Mouse (Mus musculus): ENCODE results near the gene Arl6. TPM values are rescaled to one million over a fixed set of nuclear protein-coding genes. Genes with fewer than 3 reads are reported as not detected.

Arl6 gene
- total and polyA plus RNA-seq, 2 experiments from 2014 or later: 8.7 to 18.2 TPM

DNA sequence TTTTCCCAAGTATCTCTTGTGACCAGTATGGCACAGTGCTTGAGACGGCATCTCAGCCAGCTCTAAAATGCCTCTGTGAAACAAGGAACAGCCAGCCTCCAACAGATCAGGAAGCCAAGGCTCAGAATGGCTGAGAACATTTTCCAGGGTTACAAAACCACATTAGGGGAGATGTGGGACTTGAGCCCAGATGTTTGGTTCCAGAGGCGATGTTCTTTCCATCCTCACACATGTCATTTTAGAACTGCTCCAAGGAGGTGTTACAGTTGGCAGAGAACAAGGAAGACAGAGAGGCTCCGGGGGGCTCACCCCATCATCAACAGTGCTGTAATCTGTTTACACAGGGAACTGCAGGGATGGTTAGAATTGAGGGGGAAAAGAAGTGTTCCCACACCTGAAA, 66.5 kb downstream of the Arl6 start:
- 47% methylated on average over 3 of the region's 3 CpGs for WGBS
- no peaks in the 10 kb centered on the region for H3K27me3 ChIP-seq (ENCODE audit: control insufficient read depth, insufficient read depth, low read length)
- no peak for DNase-seq (ENCODE audit: low spot score)
- no peak overlapping the region for H3K9ac ChIP-seq (replicated peaks; ENCODE audit: low read depth, low read length)
- 0 out of 2 replicates have a peak overlapping the region, but pooled peaks have one; percentile 28 for H3K27ac ChIP-seq (ENCODE audit: low read depth)
- TF ChIP-seq EP300 (IDR thresholded peaks at IDR 0.05; ENCODE audit: low read depth) (no peak), CTCF (IDR thresholded peaks at IDR 0.05; ENCODE audit: low read depth) (no peak)
- ATAC-seq (ENCODE audit: insufficient read depth, low read depth): no peak
- no peak overlapping the region for H3K4me2 ChIP-seq (ENCODE audit: low read depth, low read length)
- H3K4me3 ChIP-seq (ENCODE audit: low read depth, low read length): no peak overlapping the region
- peaks cover 24% of the 10 kb centered on the region for H3K4me1 ChIP-seq (ENCODE audit: control insufficient read depth, insufficient read depth)
- H3K36me3 ChIP-seq (replicated peaks; ENCODE audit: control insufficient read depth, insufficient read depth, low read length): peaks cover 20% of the 10 kb centered on the region
- no peaks in the 10 kb centered on the region for H3K9me3 ChIP-seq (replicated peaks; ENCODE audit: control insufficient read depth, low read length)

- Histone ChIP-seq H3K9me3 (replicated peaks; ENCODE audit: control insufficient read depth, low read length) (no peaks in the 10 kb centered on the region), H3K36me3 (replicated peaks; ENCODE audit: control insufficient read depth, insufficient read depth, low read length) (peaks cover 8% of the 10 kb centered on the region), H3K27me3 (ENCODE audit: control insufficient read depth, insufficient read depth, low read length) (no peaks in the 10 kb centered on the region), H3K27ac (ENCODE audit: low read depth) (no peak overlapping the region), H3K9ac (replicated peaks; ENCODE audit: low read depth, low read length) (no peak overlapping the region), H3K4me1 (ENCODE audit: control insufficient read depth, insufficient read depth) (peaks cover 38% of the 10 kb centered on the region), H3K4me3 (ENCODE audit: low read depth, low read length) (no peak overlapping the region), H3K4me2 (ENCODE audit: low read depth, low read length) (no peak overlapping the region)
- no peak for TF ChIP-seq EP300 (IDR thresholded peaks at IDR 0.05; ENCODE audit: low read depth)
- DNase-seq (ENCODE audit: low spot score) (no peak), ATAC-seq (ENCODE audit: insufficient read depth, low read depth) (no peak)
- WGBS: 91% methylated on average over 8 of the region's 8 CpGs
Measured at GRCm38 (mm10) chr16:59570807-59571206, 68.4 kb downstream of the Arl6 start.

- DNase-seq (ENCODE audit: low spot score) (peak; percentile 36), ATAC-seq (ENCODE audit: insufficient read depth, low read depth) (peak; percentile 57)
- Histone ChIP-seq H3K36me3 (replicated peaks; ENCODE audit: control insufficient read depth, insufficient read depth, low read length) (no peaks in the 10 kb centered on the region; the same call in 1 of the 2 replicates), H3K4me2 (ENCODE audit: low read depth, low read length) (no peak overlapping the region), H3K9ac (replicated peaks; ENCODE audit: low read depth, low read length) (no peak overlapping the region), H3K9me3 (replicated peaks; ENCODE audit: control insufficient read depth, low read length) (no peaks in the 10 kb centered on the region), H3K4me1 (ENCODE audit: control insufficient read depth, insufficient read depth) (peaks cover 39% of the 10 kb centered on the region), H3K27me3 (ENCODE audit: control insufficient read depth, insufficient read depth, low read length) (no peaks in the 10 kb centered on the region), H3K4me3 (ENCODE audit: low read depth, low read length) (no peak overlapping the region), H3K27ac (ENCODE audit: low read depth) (no peak overlapping the region; the same call in 1 of the 2 replicates)
- 46% methylated on average over 8 of the region's 8 CpGs for WGBS
- no peak for TF ChIP-seq EP300 (IDR thresholded peaks at IDR 0.05; ENCODE audit: low read depth)
- TF ChIP-seq CTCF (IDR thresholded peaks at IDR 0.05; ENCODE audit: low read depth): no peak
Measured at GRCm38 (mm10) chr16:59569837-59570236, 69.4 kb downstream of the Arl6 start.

- no peak for DNase-seq (ENCODE audit: low spot score)
Measured at GRCm38 (mm10) chr16:59567721-59568381, 71.3 kb downstream of the Arl6 start.

GRCm38 (mm10) chr16:59566437-59566836, 72.8 kb downstream of the Arl6 start:
- H3K4me2 ChIP-seq (ENCODE audit: low read depth, low read length): peak overlapping the region; percentile 29; the same call in 1 of the 2 replicates
- peak; percentile 83 for ATAC-seq (ENCODE audit: insufficient read depth, low read depth)
- no peaks in the 10 kb centered on the region for H3K27me3 ChIP-seq (ENCODE audit: control insufficient read depth, insufficient read depth, low read length)
- WGBS: 34% methylated on average over 4 of the region's 4 CpGs
- peak; percentile 75 for DNase-seq (ENCODE audit: low spot score)
- H3K27ac ChIP-seq (ENCODE audit: low read depth): peak overlapping the region; percentile 57
- H3K36me3 ChIP-seq (replicated peaks; ENCODE audit: control insufficient read depth, insufficient read depth, low read length): peaks cover 4% of the 10 kb centered on the region
- no peak overlapping the region for H3K9ac ChIP-seq (replicated peaks; ENCODE audit: low read depth, low read length)
- no peaks in the 10 kb centered on the region for H3K9me3 ChIP-seq (replicated peaks; ENCODE audit: control insufficient read depth, low read length)
- peaks cover 39% of the 10 kb centered on the region for H3K4me1 ChIP-seq (ENCODE audit: control insufficient read depth, insufficient read depth)
- H3K4me3 ChIP-seq (ENCODE audit: low read depth, low read length): no peak overlapping the region
- TF ChIP-seq EP300 (IDR thresholded peaks at IDR 0.05; ENCODE audit: low read depth) (no peak), CTCF (IDR thresholded peaks at IDR 0.05; ENCODE audit: low read depth) (no peak)

More at GRCm38 (mm10) chr16:59567721-59568381, 71.3 kb downstream of the Arl6 start:
- Histone ChIP-seq H3K4me1 (ENCODE audit: control insufficient read depth, insufficient read depth) (peaks cover 39% of the 10 kb centered on the region), H3K9me3 (replicated peaks; ENCODE audit: control insufficient read depth, low read length) (no peaks in the 10 kb centered on the region), H3K9ac (replicated peaks; ENCODE audit: low read depth, low read length) (no peak overlapping the region), H3K36me3 (replicated peaks; ENCODE audit: control insufficient read depth, insufficient read depth, low read length) (peaks cover 4% of the 10 kb centered on the region), H3K4me3 (ENCODE audit: low read depth, low read length) (no peak overlapping the region), H3K4me2 (ENCODE audit: low read depth, low read length) (no peak overlapping the region), H3K27me3 (ENCODE audit: control insufficient read depth, insufficient read depth, low read length) (no peaks in the 10 kb centered on the region), H3K27ac (ENCODE audit: low read depth) (peak overlapping the region; percentile 57)
- WGBS: 60% methylated on average over 9 of the region's 10 CpGs
- no peak for ATAC-seq (ENCODE audit: insufficient read depth, low read depth)
- TF ChIP-seq CTCF (IDR thresholded peaks at IDR 0.05; ENCODE audit: low read depth): no peak
- no peak for TF ChIP-seq EP300 (IDR thresholded peaks at IDR 0.05; ENCODE audit: low read depth)

DNA sequence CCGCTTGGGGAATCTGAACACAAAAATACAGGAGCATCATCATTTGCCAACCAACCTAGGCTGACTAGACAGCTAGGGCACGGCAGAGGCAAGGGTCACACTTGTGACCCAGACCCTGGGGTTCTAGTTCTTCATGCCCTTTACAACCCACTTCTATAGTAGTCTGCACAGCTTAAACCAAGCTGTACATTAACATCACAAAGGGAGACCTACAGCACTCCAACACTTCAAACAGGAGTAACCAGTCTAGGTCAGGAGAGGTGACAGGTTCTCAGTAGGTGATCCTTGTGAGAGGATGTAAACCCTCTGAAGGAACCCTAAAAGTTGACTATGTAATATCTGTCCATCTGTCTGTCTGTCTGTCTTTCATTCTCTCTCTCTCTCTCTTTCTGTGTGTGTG, 73.6 kb downstream of the Arl6 start:
- H3K27me3 ChIP-seq (ENCODE audit: control insufficient read depth, insufficient read depth, low read length): no peaks in the 10 kb centered on the region
- no peak overlapping the region for H3K9ac ChIP-seq (replicated peaks; ENCODE audit: low read depth, low read length)
- H3K9me3 ChIP-seq (replicated peaks; ENCODE audit: control insufficient read depth, low read length): no peaks in the 10 kb centered on the region
- H3K4me3 ChIP-seq (ENCODE audit: low read depth, low read length): no peak overlapping the region
- no peak overlapping the region for H3K4me2 ChIP-seq (ENCODE audit: low read depth, low read length)
- 85% methylated on average over 2 of the region's 2 CpGs for WGBS
- no peak overlapping the region for H3K27ac ChIP-seq (ENCODE audit: low read depth)
- TF ChIP-seq CTCF (IDR thresholded peaks at IDR 0.05; ENCODE audit: low read depth): no peak
- no peak for TF ChIP-seq EP300 (IDR thresholded peaks at IDR 0.05; ENCODE audit: low read depth)
- peaks cover 4% of the 10 kb centered on the region for H3K36me3 ChIP-seq (replicated peaks; ENCODE audit: control insufficient read depth, insufficient read depth, low read length)
- ATAC-seq (ENCODE audit: insufficient read depth, low read depth) (no peak), DNase-seq (ENCODE audit: low spot score) (no peak)
- H3K4me1 ChIP-seq (ENCODE audit: control insufficient read depth, insufficient read depth): peaks cover 39% of the 10 kb centered on the region

All from heart, postnatal 0 days (tissue).